Mouse (Mus musculus) spleen, adult 2 months (tissue): ENCODE results near the gene Gm21312. TPM values are rescaled to one million over a fixed set of nuclear protein-coding genes. Genes with fewer than 3 reads are reported as not detected.

Source experiments
- DNase-seq, 2 experiments: peaks; one replicate each; pipeline versions ENCODE4 v3.0.0 to v3.0.0-alpha.2; 2012 to 2021; ENCODE audit warnings: low spot score in 2 of 2, low read depth in 1 of 2
- H3K27ac ChIP-seq: fragments of 200-500 bp; 2 replicates; pipeline ENCODE4 v1.5.1; 2012; ENCODE audit warnings: low read length, inconsistent platforms; ENCODE audit not compliant: insufficient read depth
- H3K27me3 ChIP-seq: fragments of 200-500 bp; 2 replicates; pipeline ENCODE4 v1.6.1; 2012; ENCODE audit warnings: mild to moderate bottlenecking, moderate library complexity, low read length, inconsistent platforms; ENCODE audit not compliant: control insufficient read depth, insufficient read depth
- H3K36me3 ChIP-seq: fragments of 200-500 bp; 2 replicates; pipeline ENCODE4 v1.6.1; 2012; ENCODE audit warnings: mild to moderate bottlenecking, low read length, inconsistent platforms; ENCODE audit not compliant: control insufficient read depth, insufficient read depth
- H3K4me1 ChIP-seq: fragments of 200-500 bp; 2 replicates; pipeline ENCODE4 v1.6.1; 2011; ENCODE audit warnings: inconsistent platforms; ENCODE audit not compliant: control insufficient read depth, insufficient read depth, insufficient read length
- H3K4me3 ChIP-seq: fragments of 200-500 bp; 2 replicates; pipeline ENCODE4 v1.5.1; 2011; ENCODE audit warnings: mild to moderate bottlenecking, inconsistent platforms; ENCODE audit not compliant: insufficient read depth, insufficient read length; ENCODE audit errors: extremely low read depth
- CTCF ChIP-seq: fragments of 200-500 bp; IDR thresholded peaks from 2 replicates; pipeline ENCODE4 v1.5.1; 2011; ENCODE audit warnings: mild to moderate bottlenecking, inconsistent platforms; ENCODE audit not compliant: insufficient read depth, insufficient read length, insufficient replicate concordance; ENCODE audit errors: extremely low read depth
- POLR2A ChIP-seq: fragments of 200-500 bp; IDR thresholded peaks from 2 replicates; pipeline ENCODE4 v1.6.1; 2011; ENCODE audit warnings: low read depth, low read length, inconsistent platforms
- WGBS: fragments of 180-500 bp; shearing (Covaris S2); methylation state at CpG from one replicate; pipeline ENCODE4 v1.1.7; 2018; 5-methylcytosine and 5-hydroxymethylcytosine counted together
- polyA plus RNA-seq: library from polyadenylated mRNA; depleted of rRNA; stranded (reverse); fragments of >200 nt; gene quantifications from 2 replicates; pipeline ENCODE4 v1.2.3, GENCODE M21; 2012; rRNA removed

The Gm21312 gene
- polyA plus RNA-seq, 1 experiment, result not detected

DNA sequence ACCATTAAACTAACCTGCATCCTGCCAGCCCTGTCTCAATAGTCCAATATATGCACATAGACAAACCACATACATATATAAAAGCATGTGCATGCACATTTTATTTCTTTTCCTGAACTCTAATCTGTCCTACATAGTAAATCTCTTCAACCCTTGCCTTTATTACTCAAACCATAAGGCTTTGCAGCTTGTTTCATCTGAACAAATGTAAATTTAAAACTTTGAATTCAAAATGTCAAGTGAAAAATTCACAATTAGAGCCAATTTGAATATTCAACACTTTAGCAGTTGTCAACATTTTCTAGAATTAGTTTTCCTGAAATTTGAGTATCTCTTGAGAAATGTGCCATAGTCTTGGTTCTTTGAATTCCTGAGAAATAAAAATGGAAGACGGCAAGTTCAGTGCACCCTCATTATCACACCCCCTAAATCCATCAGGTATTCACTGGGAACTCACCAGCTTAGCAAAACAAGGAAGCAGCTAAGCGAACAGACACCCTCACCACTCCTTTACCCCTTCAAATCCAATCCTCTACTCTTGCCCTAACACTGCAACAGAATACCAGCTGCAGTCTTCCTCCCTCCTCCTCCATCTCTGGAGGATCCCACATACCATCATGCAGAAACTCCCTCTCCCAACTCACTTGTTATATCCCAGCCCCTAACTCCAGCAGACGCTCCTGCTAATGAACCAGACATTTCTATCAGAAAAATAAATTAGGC lies 33.6 kb downstream of the Gm21312 start:
- no peaks in the 10 kb centered on the region for H3K36me3 ChIP-seq
- H3K4me1 ChIP-seq, result no peaks in the 10 kb centered on the region
- H3K27me3 ChIP-seq, result no peaks in the 10 kb centered on the region
- no peak overlapping the region for H3K27ac ChIP-seq
- TF ChIP-seq CTCF (no peak), POLR2A (no peak)
- 90% methylated on average over 3 of the region's 3 CpGs for WGBS
- H3K4me3 ChIP-seq, result no peak overlapping the region
- no peak for DNase-seq

DNA sequence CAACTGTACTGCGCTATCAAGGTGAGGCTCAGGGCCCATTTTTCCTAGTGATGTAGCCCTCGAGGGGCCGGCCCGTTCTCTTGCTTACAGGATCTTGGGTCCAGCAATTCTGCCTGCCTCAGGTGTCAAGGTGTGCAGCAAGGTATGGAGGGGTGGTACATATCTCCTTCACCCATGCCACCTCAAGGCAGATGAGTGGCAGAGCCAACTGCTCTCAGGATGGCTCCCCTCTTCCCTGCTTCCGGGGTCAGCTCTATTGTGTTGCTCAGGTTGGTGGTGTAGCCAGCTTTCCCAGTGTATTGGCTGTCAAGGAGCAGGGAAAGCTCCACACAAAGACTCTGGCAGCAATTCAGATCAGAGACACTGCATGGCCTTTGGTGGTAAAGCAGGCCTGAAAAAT lies 37.7 kb downstream of the Gm21312 start:
- no peak for DNase-seq
- 89% methylated on average over 5 of the region's 5 CpGs for WGBS
- TF ChIP-seq CTCF (no peak), POLR2A (no peak)
- Histone ChIP-seq H3K4me1 (no peaks in the 10 kb centered on the region), H3K27me3 (no peaks in the 10 kb centered on the region), H3K27ac (no peak overlapping the region), H3K36me3 (no peaks in the 10 kb centered on the region), H3K4me3 (no peak overlapping the region)

DNA sequence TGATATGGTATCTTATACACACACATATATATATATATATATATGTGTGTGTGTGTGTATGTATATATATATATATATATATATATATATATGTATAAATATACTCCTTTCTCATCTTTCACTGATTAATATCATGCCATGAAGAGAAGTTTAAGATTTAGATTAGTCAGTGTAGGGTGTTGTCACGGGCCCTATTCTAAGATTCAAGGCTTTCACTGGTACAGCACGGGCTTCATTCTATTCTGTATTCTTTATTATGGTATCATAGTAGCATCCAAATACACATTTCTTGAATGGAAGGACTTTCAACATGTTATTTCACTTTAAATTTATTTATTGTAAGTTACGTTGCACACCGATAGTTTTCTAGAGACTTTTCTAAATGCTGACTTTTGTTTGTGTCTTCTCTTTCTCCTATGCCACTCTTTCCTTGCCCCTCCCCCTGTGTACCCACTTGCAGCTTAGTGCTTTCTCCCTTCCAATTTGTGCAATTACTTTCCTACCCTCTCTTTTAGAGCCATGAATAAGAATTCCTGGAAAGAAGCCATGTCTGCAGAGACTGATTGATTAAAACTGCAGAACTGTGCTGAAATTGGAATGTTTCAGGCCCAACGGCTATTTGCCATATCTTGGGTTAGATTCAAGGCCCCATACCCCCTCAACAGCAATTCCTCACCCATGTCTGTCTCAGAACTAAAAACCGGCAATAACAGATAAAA lies 43.6 kb downstream of the Gm21312 start:
- DNase-seq, result no peak
- H3K36me3 ChIP-seq, result no peaks in the 10 kb centered on the region
- WGBS, result 84% methylated on average over 6 of the region's 6 CpGs
- H3K27me3 ChIP-seq, result no peaks in the 10 kb centered on the region
- no peak overlapping the region for H3K4me3 ChIP-seq
- H3K27ac ChIP-seq, result no peak overlapping the region
- H3K4me1 ChIP-seq, result no peaks in the 10 kb centered on the region
- no peak for TF ChIP-seq POLR2A
- TF ChIP-seq CTCF, result no peak

Other genes starting within 250 kb of the Gm21312 start
- gene Gm21293, start 34.0 kb upstream of the Gm21312 start, polyA plus RNA-seq, result not detected in 2 replicates
- not detected in 2 replicates for gene Gm6763, start 25.5 kb upstream of the Gm21312 start, polyA plus RNA-seq
- gene Gm8764, start 17.0 kb upstream of the Gm21312 start, polyA plus RNA-seq, result not detected in 2 replicates
- not detected in 2 replicates for gene Gm21304, start 8.5 kb upstream of the Gm21312 start, polyA plus RNA-seq
- not detected in 2 replicates for gene Gm20765, start 8.5 kb downstream of the Gm21312 start, polyA plus RNA-seq
- not detected in 2 replicates for gene Gm4340, start 17.0 kb downstream of the Gm21312 start, polyA plus RNA-seq